Mouse (Mus musculus): ENCODE measurements around the gene Nrip2.

Gene Nrip2

DNA sequence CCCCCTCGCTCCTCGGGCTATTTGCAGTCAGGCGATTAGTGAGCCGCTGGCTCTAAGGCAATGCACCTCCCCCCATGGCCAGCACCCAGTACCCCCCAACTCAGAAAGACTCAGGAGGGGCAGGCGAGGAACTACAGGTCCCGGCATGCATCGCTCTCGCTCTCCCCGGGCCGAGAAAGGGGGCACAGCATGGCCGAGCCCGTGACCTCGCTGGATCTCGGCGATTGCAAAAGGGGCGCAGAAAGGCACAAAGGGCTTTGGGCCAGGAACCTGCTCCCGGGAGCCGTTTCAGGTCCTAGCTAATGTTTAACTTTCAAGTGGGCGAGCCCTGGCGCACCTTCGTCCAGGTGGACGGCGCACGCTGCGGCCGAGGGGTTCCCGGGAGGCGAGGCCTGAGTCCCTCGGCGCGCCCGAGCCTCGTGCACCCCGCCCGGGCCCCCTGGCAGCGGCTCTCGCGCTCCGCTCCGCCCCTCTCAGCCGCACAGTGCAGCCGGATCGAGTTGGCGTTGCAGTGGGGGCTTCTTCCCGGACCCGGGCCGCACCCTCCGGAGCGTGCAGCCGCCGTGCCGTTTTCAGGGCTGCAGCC lies 38.7 kb downstream of the Nrip2 start:
- peak; percentile 69 to 75 for DNase-seq

DNA sequence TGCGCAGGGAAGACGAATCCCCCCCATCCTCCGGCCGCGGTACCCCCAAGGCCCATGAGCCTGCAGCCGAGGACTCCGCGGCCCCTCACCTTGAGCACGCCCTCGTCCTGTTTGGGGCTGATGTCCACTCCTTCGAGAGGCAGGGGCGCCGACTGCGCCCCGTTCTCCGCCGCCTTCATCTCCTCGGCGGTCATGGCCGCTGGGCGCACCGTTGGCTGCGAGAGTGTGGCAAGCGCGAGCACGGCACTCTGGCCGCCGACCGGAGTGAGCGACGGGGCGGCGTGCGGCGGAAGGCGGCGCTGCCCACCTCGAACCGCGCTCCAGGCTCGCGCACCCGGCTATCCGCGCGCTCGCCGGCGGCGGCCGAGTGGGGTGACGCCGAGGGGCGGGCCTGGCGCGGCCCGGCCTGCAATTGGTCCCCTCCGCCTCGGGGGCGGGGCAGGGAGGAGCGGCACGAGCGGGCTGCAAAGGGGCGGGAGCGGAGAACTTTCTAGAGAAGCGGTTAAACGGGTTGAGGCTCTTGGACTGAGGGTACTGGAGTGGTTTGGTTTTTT lies 39.3 kb downstream of the Nrip2 start, which contains the start of gene Fkbp4:
Gene Fkbp4 (minus strand): TSS at position 361 of the 554 bp plus-strand sequence.
- DNase-seq, result peak; percentile 94 to 95

DNA sequence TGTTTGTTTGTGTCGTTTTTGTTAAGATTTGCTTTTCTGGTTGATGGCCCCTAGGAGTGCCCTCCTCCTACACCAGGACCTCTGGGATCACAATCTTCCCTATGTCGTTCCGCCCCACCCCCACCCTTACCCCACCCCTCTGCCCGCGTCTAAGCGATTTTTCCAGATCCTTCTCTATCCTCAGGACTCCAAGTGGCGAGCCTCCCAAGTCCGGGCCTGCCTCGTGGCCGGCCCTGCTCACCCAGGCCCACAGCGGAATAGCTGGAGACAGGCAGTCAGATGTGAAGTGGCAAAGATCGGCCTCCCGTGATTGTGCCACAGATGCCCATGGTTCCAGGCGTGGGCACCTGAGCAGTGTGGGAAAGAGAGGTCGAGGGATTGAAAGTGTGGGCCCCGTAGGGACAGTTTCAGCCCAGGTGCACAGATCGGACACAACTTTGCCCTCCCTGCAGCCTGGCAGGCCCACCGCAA lies 39.8 kb downstream of the Nrip2 start:
- DNase-seq, result peak; percentile 12 to 34

DNA sequence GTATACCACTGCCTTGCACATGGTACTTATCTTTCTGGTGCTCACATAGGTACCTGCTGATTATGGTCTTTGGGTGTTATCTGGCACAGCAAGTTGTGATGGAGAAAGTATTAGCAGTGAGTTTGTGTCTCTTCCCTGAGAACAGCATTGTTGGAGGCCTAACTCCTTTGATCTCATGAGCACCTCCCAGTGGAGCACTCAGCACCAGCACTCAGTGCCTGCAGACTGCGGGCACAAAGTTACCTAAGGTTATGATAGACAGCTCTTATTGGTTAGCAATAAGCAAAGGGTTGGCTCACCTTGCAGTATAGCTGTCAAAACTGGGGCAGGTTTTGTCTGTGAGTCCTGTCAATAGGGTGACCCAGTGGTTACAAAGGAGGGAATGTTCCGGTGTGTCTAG lies 41.1 kb downstream of the Nrip2 start:
- DNase-seq, result no peak

DNA sequence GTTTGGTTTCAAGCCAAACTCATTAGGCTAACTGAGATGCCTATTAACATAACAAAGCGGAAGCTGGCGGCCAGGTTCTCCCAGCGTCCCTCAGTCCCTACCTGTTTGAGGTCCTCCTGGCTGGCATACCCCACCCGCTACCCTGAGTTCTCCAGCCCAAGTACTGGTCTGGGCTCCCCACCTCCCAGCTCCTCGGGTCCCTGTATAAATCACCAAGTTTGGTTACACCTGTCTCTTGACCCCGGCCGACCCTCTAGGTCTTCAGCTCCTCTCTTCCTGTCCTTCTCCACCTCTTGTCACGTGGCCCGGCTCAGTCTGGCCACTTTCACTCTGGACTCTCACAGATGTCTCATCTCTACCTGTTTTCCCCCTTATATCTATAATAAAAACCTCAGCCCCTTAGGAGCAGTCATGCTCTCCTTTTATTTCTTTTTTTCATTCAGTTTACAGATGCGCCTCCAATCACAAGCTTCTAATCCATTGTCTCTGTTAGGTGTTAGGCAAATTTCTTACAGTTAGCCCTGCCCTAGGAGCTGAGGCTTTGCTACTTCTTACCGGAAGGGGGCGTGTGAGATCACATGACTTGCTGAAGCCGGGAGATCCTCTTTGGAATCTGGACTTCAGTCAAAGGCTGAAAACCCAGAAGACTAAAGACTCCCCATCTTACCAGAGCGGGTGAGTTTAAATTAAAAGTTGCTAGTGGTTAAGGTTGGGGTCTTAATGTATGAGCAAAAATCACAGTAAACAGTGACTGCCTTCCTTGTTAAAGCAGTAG lies 46.9 kb downstream of the Nrip2 start:
- DNase-seq, result no peak

DNA sequence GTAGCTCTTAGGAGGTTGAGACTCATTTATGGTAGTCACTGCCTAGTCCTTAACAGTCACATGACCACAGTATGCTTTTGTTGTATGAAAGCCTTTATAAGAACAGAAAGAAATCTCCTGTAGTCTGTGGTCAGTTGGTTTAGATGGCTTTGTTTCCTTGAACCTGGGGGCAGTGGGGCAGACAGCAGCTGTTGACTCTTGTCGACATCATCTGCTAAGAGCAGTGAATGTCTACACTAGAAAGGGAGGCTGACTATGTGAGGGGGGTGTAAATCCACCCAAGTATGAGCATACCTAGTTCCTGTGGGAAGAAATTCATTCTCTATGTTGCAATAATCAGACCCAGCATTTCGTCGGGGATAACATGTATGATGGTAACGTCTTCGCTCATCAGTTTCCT lies 48.0 kb downstream of the Nrip2 start:
- DNase-seq, result no peak

DNA sequence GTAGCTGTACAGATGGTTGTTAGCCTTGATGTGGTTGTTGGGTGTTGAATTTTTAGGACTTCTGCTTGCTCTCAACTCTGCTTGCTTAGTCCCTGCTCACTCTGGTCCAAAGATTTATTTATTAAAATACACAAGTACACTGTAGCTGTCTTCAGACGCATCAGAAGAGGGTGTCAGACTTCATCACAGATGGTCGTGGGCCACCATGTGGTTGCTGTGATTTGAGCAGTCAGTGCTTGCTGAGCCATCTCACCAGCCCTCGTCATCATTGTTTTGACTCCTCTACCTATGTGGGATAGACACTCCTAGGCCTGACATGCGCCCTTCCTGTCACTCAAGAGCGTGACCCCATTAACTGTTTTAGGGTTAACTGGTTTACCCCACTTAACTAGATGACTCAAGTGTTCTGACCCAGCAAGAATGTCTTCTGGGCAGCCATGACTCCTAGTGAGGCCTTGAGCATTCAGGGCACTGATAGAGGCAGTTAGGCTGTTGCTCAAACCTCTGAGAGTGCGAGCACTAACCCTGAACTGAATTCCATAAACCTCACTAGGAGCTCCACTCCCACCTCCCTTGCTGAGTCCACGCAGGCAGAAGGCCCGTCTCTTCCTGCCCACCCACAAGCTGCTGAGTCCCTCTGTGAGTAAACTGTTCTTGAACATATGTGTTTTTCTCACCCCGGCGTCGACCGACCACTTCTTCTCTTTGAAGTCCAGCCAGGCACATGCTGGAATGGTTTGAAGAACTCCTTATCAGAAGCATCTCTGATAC lies 56.9 kb downstream of the Nrip2 start:
- no peak for DNase-seq

DNA sequence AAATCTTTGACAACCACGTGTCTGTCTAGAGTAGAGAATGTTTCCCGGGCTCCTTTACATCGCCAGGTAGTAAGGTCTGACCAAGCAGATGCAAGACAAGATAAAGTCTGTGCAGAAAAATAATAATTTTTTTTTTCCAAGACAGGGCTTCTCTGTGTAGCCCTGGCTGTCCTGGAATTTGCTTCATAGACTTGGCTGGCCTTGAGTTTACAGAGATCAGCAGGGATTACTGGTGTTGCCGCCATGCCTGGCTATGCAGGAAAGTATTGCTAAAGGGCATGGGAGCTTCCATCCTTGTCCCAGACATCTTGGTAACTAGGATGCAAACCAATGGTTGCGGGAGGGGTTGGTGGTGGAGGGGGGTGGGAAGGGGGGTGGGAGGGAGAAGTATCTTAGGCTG lies 58.1 kb downstream of the Nrip2 start:
- no peak for DNase-seq

DNA sequence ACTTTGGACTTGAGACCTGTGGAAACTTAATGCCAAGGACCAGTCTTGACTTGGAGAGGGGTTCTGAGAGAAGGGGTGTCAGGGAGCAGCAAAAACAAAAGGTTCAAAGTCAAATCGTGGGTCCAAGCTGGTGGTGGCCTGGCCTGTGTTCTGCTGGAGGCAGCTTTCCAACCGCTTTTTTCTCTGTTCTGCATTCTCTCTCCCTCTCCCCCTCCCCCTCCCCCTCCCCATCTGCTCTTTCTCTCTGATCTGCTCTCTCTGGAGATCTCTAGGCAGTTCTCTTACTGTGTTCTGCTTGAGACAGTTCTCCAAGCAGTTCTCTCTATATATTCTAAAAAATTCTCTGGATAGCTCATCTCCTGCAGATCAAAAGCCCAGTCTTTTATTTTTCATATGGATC lies 61.2 kb downstream of the Nrip2 start:
- DNase-seq, result no peak

DNA sequence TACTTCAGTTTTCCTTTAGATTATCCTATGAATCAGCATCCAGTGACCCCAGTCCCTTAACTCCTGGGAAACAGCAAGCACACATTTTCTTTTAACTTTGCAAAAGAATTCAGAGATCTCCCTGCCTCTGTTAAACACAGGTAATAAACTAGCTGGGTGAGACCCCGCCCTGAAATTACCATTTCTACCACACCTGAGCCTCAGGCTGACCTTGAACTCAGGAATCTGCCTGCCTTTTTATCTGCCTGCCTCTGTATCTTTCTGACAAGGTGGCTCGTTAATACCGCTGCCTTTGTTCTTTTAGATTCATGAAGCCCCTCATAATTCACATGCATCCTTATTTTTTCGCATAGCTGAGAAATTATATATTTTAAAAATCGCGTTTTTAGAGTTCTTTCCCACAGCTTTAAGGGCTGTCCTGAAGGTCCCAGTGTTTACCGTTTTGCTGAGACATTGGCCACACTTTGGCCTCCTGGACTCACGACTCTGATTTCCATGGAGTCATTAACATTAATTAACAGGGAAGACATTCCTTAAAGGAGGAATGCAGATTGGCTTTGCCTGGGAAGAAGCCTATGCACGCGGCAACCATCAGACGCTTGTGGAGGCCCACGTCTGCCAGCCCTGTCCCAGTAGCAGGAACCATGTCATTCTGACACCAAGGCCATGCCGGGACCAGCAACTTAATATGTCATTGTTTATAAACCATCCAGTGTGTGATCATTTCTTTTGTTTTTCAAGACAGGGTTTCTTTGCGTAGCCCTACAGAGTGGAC lies 61.8 kb downstream of the Nrip2 start:
- DNase-seq, result no peak

DNA sequence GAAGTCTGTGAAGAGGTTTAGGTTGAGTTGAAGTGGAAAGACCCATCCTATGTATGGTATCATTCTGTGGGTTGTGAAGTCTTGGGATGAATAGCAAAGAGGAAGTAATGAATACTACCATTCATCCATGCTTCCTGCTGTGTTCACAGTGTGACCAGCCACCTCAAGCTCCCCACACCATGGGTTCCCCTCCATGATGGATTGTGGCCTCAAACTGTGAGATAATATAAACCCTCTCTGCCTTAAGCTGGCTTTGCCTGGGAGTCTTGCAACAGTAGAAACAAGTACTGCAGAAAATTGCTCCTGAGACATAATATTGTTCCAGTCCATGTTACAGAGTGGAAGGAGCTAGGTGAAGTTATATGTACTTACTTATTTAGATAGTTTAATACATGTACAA lies 62.5 kb downstream of the Nrip2 start:
- DNase-seq, result no peak

DNA sequence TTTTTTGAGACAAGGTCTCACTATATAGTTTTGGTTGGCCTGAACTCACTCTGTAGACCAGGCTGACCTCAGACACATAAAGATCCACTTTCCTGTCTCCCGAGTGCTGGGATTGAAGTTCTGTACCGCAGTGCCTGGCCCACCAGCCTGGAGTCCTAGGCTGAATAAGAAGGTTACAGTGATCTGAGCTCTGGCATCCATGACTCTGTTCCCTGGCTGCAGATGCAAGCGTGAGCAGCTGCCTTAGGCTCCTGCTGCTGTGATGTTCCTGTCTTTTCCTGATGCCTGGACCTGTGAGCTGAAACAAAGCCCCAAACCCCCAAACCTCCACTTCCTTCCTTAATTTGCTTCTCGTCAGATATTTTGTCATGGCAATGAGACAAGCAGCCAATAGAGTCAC lies 65.9 kb downstream of the Nrip2 start:
- no peak for DNase-seq
